Mouse (Mus musculus): ENCODE measurements at regions not wholly inside any gene's neighbourhood (a gene's known extent, or its start where the extent isn't known, plus 50 kb on each side); places are given as distances from the start of the nearest gene placed in this dataset.

- no peak for DNase-seq
Observed at GRCm38 (mm10) chr5:133198546-133198945, 655.4 kb upstream of the Auts2 start.

- no peak for DNase-seq
Observed at GRCm38 (mm10) chr5:133189798-133190571, 646.8 kb upstream of the Auts2 start.

DNA sequence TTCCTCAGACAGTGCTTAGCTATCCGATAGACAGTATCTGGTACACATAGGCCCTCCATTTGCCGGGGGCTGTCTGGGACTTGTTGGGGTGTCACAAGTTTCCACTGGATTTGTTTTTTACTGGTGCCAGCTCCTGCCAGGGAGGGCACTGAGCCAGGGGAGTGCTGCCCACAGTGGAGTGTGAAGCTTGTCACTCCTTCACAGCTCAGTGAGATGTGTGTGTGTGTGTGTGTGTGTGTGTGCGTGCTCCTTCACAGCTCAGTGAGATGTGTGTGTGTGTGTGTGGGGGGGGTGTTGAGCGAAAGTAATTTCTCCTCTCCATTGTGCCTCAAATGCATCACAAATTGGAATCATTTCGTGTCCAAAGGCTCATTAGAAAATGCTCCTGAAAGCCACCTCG, 632.5 kb upstream of the Auts2 start:
- no peak for DNase-seq

DNA sequence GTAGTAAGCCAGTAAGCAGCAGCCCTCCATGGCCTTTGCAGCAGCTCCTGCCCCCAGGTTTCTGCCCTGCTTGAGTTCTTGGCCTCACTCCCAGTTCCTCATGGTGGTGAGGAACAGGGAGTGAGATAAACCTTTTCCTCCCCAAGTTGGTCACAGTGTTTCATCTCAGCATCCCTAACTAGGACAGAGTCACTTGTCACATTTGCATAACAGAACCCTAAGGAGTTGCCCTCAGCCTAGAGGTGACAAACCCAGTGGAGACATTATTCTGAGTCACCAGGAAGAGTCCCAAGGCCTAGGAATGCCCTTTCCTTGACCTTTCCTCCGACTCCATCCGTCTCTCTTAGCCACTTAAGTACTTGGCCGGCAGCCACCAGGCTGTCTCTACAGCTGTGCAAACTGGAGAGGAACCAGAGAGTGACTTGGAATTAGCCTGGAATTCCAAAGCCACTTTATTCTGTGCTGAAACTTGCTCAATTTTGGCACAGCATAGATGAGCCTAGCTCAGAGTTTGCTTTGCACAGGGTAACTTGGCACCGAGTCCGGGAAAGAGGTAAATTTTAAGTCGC, 630.1 kb upstream of the Auts2 start:
- DNase-seq = peak; percentile 92

- DNase-seq = no peak
Observed at GRCm38 (mm10) chr5:133172686-133173085, 629.5 kb upstream of the Auts2 start.

DNA sequence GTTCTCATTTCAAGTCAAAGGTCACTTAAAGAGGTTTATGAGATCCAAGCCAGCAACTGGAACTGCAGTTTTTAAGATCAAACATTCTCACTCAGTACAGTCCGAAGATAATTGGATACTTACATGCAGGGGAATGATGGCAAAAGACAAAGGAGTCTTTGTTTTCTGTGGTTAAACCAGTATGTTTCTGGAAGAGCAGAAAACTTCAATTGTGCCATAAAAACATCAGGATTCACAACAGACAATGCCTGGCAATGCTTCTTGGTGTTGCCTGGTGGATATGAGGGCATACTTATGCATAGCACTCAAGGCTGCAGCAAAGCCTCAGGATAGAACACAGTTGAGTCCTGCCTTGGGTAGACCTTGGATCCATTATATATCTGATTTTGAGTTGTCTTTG, 628.1 kb upstream of the Auts2 start:
- no peak for DNase-seq

- DNase-seq = no peak
Observed at GRCm38 (mm10) chr5:133167576-133167975, 624.4 kb upstream of the Auts2 start.

- no peak for DNase-seq
Observed at GRCm38 (mm10) chr5:133167001-133167461, 623.9 kb upstream of the Auts2 start.

DNA sequence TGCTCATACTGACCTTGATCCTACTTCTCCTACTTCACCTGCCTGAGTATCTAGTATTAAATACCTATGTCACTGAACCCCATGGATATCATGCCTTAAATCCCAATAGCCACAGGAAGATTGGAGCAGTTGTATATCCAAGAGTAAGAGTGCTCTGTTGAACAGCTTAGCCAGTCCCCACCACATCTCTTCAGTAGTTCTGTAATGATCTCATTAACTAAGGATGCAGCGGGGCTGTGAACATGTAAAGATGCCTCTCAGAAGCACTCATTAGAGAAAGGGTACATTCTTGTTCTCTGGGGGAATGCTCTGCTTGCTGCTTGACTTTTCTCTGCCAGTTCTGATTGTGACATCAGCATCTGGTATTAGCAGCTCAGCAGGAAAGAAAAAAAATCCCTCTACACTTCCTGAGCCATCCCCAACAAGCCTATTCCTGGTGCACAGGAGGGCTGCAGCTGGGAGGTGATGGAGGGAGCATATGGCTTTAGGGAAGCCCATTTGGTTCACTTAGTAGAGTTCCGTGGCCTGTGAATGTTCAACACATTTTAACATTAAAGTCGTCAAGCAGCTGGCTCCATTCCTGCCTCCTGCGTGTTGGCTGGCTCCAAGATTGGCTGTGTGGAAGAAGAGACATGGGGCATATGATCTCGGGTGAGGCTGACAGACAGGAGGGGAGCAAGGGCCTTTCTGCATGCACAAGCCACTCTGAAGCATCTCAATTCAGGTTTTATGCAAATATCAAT, 613.1 kb upstream of the Auts2 start:
- no peak for DNase-seq

GRCm38 (mm10) chr5:133145996-133146395, 602.9 kb upstream of the Auts2 start:
- no peak for DNase-seq

DNA sequence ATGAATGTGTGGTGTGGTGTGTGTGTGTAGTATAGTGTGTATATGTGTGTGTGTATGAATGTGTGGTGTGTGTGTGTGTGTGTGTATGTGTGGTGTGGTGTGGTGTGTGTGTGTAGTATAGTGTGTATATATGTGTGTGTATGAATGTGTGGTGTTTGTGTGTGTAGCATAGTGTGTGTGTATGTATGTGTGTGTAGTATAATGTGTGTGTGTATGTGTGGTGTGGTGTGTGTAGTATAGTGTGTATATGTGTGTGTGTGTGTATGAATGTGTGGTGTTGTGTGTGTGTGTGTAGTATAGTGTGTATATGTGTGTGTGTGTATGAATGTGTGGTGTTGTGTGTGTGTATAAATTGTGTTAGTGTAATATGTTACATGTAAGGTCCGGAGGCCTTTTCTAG, 600.5 kb upstream of the Auts2 start:
- no peak for DNase-seq

DNA sequence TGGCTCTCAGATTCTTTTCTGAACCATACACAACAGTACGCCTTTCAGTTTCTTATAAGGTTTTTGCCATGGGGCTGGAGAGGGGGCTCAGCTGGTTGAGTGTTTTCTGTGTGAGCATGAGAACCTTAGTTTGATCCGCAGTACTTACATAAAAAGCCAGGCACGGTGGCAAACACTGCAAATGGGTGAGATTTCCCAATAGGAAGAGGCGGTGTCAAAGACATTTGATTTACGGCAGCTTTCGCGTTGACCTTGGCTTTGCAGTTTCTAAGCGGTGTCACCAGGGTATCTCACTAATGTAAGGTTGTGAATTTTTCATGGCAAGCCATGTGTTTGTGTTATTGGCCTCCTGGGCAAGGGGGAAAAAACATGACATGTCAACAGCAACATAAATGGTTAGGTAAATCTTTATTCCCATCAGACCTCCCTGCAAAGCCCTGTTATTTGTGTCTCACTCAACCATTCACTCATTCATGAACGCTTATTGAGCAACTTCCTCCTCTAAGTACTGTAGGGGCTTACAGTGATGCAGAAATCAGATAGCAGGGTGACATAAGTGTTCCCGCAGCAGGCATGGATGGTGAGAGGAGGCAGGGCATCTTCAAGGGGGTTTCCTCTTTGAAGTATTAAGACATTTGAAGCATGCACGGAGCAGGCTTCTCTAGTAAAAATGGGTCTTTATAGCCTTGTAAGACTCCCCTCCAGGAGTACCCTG, 599.4 kb upstream of the Auts2 start:
- no peak for DNase-seq

- no peak for DNase-seq
Observed at GRCm38 (mm10) chr5:133131042-133131441, 587.9 kb upstream of the Auts2 start.

GRCm38 (mm10) chr5:133130316-133130715, 587.2 kb upstream of the Auts2 start:
- no peak for DNase-seq

- no peak for DNase-seq
Observed at GRCm38 (mm10) chr5:133124223-133124622, 581.1 kb upstream of the Auts2 start.

DNA sequence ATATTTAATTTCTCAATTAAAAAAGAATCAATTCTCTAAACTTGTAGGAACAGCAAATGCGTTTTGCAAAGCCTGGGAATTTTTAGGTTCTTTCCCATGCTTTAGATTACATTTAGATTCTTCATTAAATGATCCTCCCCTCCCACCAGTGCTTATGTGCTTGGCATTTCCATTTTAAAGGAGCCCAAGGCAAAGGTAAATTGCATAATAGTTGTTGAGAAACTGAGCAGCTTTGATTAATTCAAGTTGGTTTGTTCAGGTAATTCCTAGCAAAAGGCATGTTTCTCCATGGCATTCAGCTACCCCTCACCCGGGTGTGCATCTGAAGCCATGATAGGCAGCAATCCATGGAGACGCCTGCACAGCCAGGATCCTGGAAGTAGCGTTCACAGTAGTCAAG, 570.8 kb upstream of the Auts2 start:
- no peak for DNase-seq

- DNase-seq = no peak
Observed at GRCm38 (mm10) chr5:133113183-133113582, 570.0 kb upstream of the Auts2 start.

- peak; percentile 58 for DNase-seq
Observed at GRCm38 (mm10) chr5:133106691-133107354, 563.7 kb upstream of the Auts2 start.

GRCm38 (mm10) chr5:133096340-133096739, 553.2 kb upstream of the Auts2 start:
- DNase-seq = no peak

DNA sequence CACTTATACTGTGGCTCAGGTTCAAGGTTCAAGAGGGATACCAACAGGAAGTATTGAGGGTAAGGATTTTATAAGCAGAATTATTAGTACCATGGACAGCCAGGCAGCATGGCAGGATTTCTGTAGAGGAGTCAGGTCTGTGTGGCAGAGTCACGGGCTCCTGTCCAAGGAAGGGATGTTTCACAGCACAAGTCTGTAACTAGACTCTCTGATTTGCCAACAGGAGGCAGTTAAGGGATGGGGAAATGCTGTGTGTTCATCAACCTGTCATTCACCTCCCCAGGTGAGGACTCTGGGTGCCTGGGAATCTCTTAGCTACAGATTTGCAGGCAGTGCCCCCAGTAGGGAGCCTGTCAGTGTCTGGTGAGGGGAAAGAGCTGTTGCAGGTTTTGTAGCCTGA, 541.7 kb upstream of the Auts2 start:
- DNase-seq = no peak

DNA sequence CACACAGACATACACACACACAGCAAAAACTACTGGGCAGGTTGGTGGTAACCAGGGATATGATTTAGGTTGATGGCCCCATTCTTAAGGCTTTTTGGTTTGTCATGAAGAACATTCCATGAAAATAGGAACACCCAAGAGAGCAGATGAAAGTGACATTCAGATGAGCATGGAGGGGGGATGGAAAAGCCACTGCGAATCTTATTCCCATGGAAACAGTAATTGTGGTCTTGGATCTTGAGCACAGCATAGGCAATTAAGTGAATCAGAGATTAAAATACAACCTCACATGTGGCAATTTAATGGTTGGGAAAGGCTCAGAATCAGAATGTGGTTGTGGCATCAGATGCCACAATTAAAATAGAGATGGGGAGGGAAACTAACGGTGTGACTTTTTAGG, 537.6 kb upstream of the Auts2 start:
- DNase-seq = no peak

DNA sequence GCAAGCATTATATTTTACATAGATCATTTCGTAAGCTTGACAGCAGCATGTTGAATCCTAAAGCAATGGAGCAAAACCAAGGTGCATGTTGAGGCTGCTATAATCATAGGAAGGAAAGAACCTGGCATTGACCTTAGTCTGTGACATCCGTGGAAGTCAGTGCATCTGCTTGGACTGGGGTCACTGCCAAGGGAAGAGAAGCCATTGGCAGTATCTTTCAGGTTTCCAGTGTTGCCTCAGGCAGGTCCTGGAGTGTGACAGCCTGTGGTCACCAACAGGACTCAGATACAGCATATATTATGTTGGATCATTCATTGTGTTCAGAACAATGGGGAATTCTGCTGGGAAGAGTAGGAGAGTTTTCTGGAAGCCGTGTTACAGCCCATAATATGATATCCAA, 535.8 kb upstream of the Auts2 start:
- DNase-seq = no peak

GRCm38 (mm10) chr5:133078390-133078789, 535.2 kb upstream of the Auts2 start:
- DNase-seq = no peak
